Mouse (Mus musculus) adrenal gland, postnatal 36 days (tissue): ENCODE data around the gene Alyref2. TPM values are rescaled to one million over a fixed set of nuclear protein-coding genes. Genes with fewer than 3 reads are reported as not detected.

Source experiments
- DNase-seq, 2 experiments: peaks; one replicate each; pipeline ENCODE4 v3.0.0; 2021; ENCODE audit warnings: mixed read lengths in 1 of 2
- total RNA-seq, 2 experiments: library from RNA; stranded (reverse); gene quantifications; 2 replicates each; pipeline ENCODE4 v1.2.3; 2021

Gene Alyref2
- total RNA-seq, 2 experiments from 2014 or later: 6.1 to 7.2 TPM

DNA sequence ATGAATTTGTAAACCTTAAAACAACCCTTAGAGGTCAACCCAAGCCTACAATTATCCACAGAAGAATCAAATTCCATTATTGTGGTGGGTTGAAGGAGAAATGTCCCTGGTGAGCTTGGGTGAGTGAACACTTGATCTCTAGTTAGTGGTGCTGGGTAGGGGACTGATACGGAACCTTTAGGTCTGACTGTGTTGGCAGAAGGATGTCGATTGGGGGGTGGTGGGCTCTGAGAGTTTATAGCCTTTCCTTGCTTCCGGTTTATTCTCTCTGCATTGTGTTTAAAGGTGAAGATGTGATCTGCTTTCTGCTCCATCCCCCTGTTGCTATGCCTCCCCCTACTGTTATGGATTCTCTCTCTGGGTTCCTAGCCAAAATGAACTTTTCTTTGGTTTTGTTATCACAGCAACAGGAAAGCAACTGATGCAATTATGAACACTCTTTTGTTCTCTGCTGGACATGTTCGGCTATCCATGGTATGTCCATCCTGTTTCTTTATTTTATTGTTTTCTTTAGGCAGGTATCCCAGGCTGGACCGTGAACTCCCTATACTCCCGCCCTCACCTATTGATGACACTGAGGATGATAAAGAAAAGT is 2.2 kb upstream of the Alyref2 start:
- no peak for DNase-seq

DNA sequence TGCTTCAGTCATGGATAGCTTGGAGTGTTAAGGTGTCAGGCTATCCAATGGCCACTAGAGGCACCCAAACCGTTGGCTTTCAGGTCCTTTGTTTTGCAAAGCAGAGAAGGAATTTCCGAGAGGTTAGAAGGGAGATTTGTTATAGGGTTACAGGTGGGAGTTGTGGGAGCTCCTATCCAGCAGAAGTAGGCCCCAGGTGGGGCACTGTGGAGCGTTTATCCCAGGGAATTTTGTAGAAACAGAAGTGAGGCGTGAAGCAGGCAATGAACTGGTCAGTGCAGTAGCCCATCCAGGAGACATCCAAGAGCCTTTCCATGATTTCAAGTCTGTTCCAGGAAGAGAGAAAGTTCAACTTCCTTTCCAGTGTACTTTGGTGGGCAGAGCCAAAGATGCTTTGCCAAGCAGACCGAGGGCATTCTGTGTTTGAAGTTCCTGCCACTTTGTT is 1.6 kb upstream of the Alyref2 start:
- peak in 1 of 2 experiments; percentile 38 for DNase-seq

DNA sequence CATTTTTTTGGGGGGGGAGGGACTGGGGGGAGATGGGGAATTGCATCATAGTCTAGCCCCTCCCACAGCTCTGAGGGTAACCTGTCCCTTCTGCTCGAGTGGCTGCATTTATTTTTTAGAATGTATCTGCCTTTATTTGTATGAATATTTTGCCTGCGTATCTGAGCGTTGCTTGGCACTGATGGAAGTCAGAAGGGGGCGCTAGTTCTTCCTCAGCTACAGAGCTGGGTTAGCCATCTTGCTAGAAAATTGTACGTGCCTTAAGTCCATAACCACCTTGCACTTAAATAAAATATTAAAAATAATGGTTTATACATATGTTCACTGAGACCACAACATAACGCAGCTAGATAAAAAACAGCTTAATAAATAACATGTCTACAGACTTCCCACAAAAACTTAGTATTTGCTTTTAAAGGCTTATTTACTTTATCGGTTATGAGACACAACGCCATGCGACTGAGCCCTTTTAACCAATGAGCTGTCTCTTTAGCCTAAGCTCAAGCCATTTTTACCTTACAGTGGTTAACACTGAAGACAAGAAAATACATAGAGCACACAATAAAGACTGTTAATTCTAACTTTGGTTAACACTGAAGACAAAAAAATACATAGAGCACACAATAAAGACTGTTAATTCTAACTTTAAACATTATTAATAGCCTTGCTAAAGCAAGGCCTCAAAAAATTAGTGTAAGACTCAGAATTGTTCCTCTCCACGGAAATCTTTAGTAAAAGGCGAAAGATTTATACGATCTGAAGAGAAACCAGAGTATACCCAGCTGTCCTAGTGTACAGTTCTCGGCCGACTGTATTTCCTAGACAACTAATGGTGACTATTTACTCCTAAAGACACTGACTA is 659 bp upstream of the Alyref2 start:
- peak; percentile 30 to 60 for DNase-seq

DNA sequence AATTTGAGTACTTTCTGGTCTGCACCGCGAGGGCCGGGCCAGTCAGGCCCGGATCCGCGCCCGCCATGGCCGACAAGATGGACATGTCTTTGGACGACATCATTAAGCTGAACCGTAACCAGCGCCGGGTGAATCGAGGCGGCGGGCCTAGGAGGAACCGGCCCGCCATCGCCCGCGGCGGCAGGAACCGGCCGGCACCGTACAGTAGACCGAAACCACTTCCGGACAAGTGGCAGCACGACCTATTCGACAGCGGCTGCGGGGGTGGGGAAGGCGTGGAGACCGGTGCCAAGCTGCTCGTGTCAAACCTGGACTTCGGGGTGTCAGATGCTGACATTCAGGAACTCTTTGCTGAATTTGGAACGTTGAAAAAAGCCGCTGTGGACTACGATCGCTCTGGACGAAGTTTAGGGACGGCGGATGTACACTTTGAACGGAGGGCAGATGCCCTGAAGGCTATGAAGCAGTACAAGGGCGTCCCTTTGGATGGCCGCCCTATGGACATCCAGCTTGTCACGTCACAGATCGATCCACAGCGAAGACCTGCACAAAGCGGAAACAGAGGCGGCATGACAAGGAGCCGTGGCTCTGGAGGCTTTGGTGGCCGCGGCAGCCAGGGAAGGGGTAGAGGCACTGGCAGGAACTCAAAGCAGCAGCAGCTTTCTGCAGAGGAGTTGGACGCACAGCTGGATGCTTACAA is 464 bp downstream of the Alyref2 start:
- peak; percentile 78 to 85 for DNase-seq

DNA sequence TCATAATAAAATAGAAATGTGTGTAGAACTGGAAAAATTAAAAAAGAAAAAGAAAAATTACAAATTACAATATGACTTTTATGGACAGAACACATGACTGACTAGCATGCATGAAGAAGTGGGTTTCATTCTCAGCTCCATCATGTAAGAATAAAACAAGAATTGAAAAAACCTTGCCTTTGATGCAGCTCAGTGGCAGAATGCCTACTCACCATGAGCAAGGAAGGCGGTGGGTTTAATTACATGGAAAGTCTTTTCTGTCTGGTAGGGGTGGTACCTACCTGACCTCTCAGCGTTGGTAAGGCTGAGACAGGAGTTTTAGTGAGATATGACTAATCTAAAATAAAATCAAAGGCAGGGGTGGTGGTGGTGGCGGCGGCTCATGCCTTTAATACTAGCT is 1.3 kb downstream of the Alyref2 start:
- no peak for DNase-seq

DNA sequence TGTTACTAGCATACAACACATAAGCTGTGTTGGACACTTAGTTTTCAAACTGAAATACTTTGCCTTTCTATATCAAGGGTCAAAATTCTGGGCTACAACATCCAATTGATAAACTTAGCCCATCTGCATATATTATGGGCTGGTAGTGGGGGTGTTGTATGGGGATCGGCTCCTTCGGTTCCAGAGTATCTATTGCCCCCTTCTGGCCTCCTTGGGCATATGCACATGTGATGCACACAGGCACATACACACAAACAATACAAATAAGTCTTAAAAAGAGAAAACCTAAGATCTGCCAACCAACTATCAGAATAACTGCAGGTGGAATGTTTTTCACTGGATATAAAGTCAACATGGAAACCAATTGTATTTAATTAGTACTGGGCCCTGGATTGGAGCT is 10.0 kb downstream of the Alyref2 start:
- DNase-seq: no peak

DNA sequence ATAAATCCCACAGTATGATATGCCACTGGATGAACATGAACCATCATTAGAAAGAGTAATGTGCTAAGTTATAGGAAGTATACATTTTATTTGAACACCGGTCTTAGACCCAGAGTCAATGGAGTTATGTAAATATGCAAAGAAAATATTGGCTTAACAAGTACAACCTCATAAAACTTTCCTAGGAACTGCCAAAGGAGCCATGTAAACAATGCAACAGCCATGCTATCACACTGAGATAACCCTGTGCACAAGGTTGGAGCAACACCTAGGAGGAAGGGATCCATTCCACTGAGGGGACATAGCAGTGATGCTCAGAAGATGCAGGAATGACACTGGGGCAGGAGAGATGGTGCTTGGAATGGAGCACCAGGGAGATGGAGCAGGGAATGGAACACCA is 10.5 kb downstream of the Alyref2 start:
- DNase-seq: no peak

DNA sequence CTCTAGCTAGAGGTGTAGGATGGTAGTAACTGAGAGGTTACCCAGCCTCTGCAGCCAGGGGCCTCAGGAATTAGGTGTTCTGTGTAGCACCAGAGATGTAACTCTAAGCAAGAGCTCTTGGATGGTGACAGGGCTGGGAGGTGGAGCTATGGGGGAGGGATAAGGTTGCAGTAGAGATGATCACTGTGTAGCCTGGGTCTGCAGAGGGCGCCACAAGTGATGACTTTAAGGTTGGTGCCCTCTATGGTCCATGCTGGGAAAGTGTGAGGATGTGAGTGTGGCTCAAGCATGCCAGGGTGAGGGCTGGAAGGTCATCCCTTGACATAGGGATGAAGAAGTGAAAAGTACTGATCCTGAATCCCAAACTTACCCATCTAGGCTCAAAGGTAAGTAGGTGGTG is 11.8 kb downstream of the Alyref2 start:
- DNase-seq: no peak

DNA sequence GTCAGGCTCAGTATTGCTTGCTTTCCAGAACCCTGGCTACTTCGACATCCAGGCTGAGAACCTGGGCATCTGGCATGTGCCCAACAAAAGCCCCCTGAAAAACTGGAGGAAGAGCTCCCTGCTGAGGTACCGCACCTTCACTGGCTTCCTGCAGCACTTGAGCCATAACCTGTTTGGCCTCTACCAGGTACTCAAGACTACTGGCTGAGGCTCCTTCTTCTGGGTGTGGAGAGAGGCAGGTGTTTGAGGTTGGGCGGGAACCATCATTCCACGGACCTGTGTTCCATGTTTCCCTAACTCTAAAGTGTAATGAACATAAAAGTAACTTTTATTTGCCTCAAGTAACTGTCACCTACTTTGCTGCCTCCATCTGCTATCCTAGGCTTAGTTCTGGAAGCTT is 12.3 kb downstream of the Alyref2 start:
- DNase-seq: no peak

DNA sequence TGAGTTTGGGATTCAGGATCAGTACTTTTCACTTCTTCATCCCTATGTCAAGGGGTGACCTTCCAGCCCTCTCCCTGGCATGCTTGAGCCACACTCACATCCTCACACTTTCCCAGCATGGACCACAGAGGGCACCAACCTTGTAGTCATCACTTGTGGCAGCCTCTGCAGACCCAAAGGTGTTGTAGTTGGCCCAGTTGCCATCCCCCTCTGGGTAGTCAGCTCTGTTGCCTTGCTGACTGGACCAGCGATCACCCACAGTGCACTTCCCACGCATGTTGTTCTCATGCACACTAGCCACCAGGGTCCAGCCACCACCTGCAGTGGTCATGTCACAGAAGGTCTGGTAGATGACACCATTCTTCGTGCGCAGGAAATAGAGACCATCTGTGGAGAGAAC is 28.1 kb downstream of the Alyref2 start:
- DNase-seq: no peak

DNA sequence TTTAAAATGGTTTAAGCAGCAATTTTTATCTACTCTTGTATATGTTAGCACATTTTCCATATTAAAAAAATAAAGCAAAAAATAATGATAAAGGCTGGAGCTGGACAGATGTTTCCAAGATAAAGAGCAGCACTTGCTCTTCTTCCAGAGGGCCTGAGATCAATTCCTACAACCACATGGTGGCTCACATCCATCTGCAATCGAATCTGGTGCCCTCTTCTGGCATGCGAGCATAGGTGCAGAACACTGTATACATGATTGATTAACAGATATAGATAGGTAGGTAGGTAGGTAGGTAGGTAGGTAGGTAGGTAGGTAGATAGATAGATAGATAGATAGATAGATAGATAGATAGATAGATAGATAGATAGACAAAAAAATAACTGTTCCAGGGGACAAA is 29.6 kb downstream of the Alyref2 start:
- DNase-seq: no peak

DNA sequence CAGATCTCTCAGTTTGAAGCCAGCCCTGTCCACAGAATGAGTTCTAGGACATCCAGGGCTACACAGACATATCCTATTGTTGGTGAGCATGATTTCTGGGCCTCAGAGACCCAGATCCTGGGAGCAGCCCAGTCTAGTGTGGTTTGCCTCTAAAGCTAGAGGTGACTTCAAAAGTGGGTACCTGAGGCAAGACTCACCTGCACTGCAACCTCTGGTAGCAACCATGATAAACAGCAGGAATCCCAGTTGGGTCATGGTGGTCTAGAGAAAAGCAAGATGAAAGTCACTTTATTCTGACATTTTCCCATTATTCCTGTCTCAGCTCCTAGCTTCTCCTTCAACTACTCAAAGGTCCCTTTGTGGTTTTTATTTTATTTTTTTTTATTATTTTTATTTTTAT is 31.3 kb downstream of the Alyref2 start:
- DNase-seq: no peak

DNA sequence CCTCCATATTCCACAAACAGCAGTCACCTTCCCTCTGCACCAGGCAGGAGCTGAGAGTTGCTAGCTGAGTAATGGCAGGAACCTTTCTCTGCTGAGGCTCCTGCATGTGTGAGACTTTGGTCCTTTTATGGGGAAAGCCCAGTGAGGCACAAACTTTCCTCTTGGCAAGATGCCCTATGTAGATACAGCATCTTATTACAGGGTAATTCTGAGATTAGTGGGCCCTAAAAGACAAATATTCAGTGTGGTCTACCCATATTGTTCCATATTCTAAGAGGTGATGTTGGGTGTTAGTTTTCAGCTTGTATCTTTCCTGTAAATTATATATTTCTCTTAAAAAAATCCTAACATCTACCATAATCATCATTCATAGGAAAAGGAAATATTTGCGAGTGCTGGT is 31.9 kb downstream of the Alyref2 start, which contains the start of gene Itln1:
TSS of gene Itln1 (minus strand) at position 101 of the 400 bp plus-strand sequence.
- no peak for DNase-seq

DNA sequence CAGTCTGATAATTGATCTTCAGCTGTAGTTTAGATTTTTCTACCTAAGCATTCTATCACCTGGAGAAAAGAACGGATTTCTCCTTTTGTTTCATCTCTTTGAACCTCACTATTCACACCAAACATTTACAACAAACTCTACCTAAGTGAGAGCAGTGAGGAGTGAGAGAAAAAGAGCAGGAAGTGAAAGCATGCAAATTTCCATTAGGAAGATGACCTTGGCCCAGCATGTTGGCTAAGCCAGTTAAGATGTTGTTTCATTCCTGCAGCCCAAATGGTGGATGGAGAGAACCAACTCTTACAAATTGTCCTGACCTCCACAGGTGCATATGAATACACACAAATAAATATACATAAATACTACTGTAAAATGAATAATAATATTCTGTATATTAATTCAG is 37.4 kb downstream of the Alyref2 start:
- DNase-seq: no peak

DNA sequence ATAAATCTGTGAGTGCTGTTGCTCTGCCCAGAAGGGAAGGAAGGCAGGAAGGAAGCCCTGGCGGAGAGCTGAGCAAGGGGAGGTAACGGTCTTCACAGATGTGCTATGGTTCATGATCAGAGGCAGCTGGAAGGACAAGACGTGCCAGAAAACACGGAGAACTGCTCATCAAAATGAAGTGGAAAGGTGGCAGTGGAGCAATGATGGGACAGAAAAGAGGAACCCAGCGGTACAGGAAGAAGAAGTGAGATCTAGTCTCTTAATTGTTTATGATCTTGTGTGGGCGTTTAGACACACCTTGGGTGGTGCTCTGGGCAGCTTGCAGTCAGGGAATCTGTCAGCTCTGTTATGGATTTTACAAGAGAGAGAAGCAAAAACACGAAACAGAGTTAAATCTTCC is 48.0 kb downstream of the Alyref2 start:
- DNase-seq: no peak

DNA sequence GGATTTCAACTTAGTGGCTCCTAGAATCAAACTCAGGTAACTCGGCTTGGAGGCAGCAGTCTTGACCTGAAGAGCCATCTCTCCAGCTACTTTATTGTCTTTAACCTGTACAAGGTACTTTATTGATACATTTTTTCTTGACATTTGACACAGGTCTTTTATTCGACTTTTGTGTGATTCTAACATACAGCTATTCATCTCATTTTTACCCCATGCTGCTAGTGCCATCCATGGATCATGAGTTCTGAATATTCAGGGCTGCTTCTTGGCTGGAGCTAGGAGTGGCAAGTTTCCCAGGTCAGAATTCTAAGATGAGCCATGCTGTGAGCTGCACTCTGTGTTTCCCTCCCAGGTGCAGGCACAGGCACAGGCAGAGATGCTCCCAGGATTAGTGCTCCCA is 49.0 kb downstream of the Alyref2 start:
- no peak for DNase-seq

DNA sequence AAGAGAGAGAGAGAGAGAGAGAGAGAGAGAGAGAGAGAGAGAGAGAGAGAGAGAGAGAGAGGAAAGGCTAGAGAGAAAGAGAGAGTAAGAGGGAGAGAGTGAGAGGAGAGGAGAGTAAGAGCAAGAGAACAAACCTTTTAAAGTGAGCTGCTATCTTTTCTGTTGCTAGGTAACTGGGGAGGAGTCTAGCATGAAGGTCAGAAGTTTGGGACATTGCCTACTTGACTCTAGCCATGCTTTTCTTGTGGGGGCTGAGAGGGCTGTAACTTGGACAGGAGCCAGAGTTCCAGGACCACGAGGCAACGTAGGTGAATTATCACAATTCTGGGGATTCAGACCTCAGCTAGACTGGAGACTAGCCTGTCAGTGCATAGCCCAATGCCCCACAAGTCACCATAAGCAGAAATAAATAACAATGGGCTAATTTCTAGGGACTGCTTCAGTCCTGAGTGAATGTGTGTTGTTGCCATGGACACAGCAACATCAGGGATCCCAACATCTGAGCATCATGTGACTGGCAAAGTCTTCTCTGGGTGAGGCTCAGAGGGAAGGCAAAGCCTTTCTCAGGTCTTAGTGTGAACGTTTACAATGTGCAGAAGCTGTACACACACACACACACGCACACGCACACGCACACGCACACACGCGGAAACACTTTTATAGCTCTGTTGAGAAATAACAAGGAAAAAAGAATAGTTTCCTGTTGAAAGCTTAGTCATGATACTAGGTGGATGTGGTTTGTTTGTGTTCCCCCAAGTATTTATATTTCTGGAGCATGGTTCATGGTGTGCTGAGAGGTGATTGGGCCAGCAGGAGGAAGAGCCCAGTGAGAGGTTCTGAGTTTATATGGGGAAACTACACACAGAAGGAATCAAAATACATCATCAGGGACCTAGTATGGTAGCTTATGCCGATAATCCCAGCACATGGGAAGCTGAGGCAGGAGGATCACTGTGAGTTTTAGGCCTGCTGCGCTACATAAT is 50.4 kb downstream of the Alyref2 start:
- no peak for DNase-seq
